Mouse (Mus musculus) heart, adult 2 months (tissue): ENCODE results near the gene Anapc11. TPM values are rescaled to one million over a fixed set of nuclear protein-coding genes. Genes with fewer than 3 reads are reported as not detected.
A peak's percentile ranks its signal among the peaks of the same experiment; 100 is the strongest.

ENCODE experiments used
- DNase-seq, 2 experiments: peaks; one replicate each; pipeline ENCODE4 v3.0.0; 2021
- H3K27ac ChIP-seq: fragments of 200-600 bp; 2 replicates; pipeline ENCODE4 v1.8.1; 2022
- H3K27me3 ChIP-seq: fragments of 200-500 bp; 2 replicates; pipeline ENCODE4 v1.6.1; 2012; ENCODE audit warnings: mild to moderate bottlenecking, low read length, inconsistent platforms, mixed read lengths; ENCODE audit not compliant: control insufficient read depth, insufficient read depth
- H3K36me3 ChIP-seq: fragments of 200-500 bp; 2 replicates; pipeline ENCODE4 v1.6.1; 2012; ENCODE audit warnings: low read length, inconsistent platforms; ENCODE audit not compliant: control insufficient read depth, insufficient read depth
- H3K4me1 ChIP-seq: fragments of 200-500 bp; 2 replicates; pipeline ENCODE4 v1.6.1; 2011; ENCODE audit warnings: low read length; ENCODE audit not compliant: control insufficient read depth, insufficient read depth
- H3K4me3 ChIP-seq: fragments of 200-600 bp; 2 replicates; pipeline ENCODE4 v1.8.1; 2022
- H3K79me2 ChIP-seq: fragments of 200-500 bp; replicated peaks from 2 replicates; pipeline ENCODE4 v1.6.1; 2012; ENCODE audit warnings: mild to moderate bottlenecking, inconsistent platforms, low read length, moderate library complexity, mixed read lengths; ENCODE audit not compliant: control insufficient read depth, insufficient read depth
- H3K9ac ChIP-seq: fragments of 200-500 bp; 2 replicates; pipeline ENCODE4 v1.6.1; 2012; ENCODE audit warnings: low read depth, mild to moderate bottlenecking, control low read depth, inconsistent platforms, low read length, mixed read lengths
- CTCF ChIP-seq: fragments of 200-600 bp; IDR thresholded peaks from 2 replicates; pipeline ENCODE4 v1.8.1; 2022; ENCODE audit warnings: antibody characterized with exemption, mild to moderate bottlenecking, moderate library complexity
- EP300 ChIP-seq: fragments of 200-500 bp; IDR thresholded peaks from 2 replicates; pipeline ENCODE4 v1.6.1; 2011; ENCODE audit warnings: low read depth, low read length, control low read depth; ENCODE audit not compliant: insufficient read depth
- POLR2A ChIP-seq: fragments of 200-500 bp; IDR thresholded peaks from 2 replicates; pipeline ENCODE4 v1.6.1; 2011; ENCODE audit warnings: mild to moderate bottlenecking, low read depth, low read length, control low read depth; ENCODE audit not compliant: insufficient read depth
- WGBS: fragments of 180-500 bp; shearing (Covaris S2); methylation state at CpG from one replicate; pipeline ENCODE4 v1.1.7; 2018; 5-methylcytosine and 5-hydroxymethylcytosine counted together
- intact Hi-C: fragments of 180-260 bp; cut with DNase I; formaldehyde crosslinking; loops from one replicate; pipeline ENCODE4 v1.15.1; 2025
- polyA plus RNA-seq: library from polyadenylated mRNA; depleted of rRNA; stranded (reverse); fragments of >200 nt; gene quantifications from 2 replicates; pipeline ENCODE4 v1.2.3, GENCODE M21; 2012
- total RNA-seq, 2 experiments: library from RNA; stranded (reverse); gene quantifications; 2 replicates each; pipeline ENCODE4 v1.2.3; 2021

Anapc11 gene
- total and polyA plus RNA-seq, 3 experiments = 79.9 to 105 (median 89.0) TPM

DNA sequence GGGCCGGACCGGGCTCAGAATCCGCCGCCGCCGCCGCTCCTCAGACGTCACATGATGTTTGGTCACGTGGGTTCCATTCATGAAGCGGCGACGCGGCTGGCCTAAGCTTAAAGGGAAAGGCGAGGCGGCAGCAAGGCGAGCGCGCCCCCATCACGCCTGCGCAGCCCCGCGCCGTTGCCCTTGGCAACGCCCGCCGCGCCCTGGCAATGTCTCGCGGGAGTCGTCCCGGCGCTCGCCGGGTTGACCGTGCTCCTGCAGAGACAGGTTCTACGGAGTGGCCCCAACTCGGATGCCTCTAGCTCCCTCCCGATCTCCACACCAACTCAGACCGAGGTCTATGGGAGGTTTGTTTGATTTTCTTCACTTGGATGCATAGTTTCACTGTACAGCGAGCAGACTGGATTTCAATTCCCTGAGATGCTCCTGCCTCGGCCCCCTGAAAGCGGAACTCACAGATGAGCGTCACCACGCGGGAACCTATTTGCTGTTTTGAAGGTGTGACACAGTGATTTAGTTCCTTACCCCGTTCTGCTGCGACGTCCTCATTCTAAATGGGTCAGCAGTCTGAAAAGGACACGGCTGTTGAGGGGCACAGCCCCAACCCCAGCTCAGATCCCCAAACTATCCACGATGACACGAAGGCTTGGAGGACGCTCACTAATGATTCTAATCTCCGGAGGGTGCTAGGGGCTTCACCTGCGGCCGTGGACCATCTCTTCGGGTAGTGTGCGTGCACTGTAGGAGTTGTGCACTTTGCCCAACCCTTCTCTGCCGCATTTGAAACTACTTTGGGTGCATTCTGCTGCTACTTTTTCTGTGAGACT lies 35.5 kb downstream of the Anapc11 start, which contains the start of gene Mafg:
Gene Mafg, minus strand, starts transcription at position 81 of the 824 bp plus-strand sequence.
- intact Hi-C loops = loop anchor here (5.0 kb wide), 1 partner anchor 39 kb away; the partner anchor contains the start of gene Aspscr1
- peak within 1 kb of the TSS; percentile 85 for H3K9ac ChIP-seq

DNA sequence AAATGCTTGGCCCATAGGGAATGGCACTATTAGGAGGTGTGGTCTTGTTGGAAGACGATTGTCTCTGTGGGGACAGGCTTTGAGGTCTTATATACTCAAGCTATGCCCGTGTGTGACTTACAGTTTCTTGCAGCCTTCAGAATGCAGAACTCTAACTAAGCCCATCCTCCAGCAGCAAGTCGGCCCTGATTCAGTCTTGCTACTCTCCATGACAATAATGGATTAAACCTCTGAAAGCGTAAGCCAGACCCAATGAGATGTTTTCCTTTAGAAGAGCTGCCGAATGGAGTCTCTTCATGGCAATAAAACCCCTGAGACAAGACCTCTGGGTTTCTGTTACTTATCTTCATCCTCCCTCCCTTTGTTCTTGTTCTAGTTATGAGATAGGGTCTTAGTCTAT lies 36.6 kb downstream of the Anapc11 start:
- H3K27me3 ChIP-seq = no peaks in the 10 kb centered on the region
- H3K4me3 ChIP-seq = no peak overlapping the region
- intact Hi-C loops = loop anchor here (5.0 kb wide), 1 partner anchor 37 kb away; the partner anchor contains the start of gene Aspscr1

More for the DNA sequence above, 35.5 kb downstream of the Anapc11 start, which contains the start of gene Mafg:
- 11% methylated on average over 58 of the region's 58 CpGs for WGBS
- Histone ChIP-seq H3K4me3 (peak within 1 kb of the TSS; percentile 89), H3K79me2 (0 out of 2 replicates have a peak, but pooled peaks cover 2% of the 10 kb centered on the region), H3K36me3 (no peaks in the 10 kb centered on the region), H3K4me1 (peaks cover 22% of the 10 kb centered on the region), H3K27ac (peak within 1 kb of the TSS; percentile 95), H3K27me3 (no peaks in the 10 kb centered on the region)
- DNase-seq = peak; percentile 93 to 95
- peak; percentile 42; the same call in 1 of the 2 replicates for TF ChIP-seq POLR2A
- no peak for TF ChIP-seq EP300

DNA sequence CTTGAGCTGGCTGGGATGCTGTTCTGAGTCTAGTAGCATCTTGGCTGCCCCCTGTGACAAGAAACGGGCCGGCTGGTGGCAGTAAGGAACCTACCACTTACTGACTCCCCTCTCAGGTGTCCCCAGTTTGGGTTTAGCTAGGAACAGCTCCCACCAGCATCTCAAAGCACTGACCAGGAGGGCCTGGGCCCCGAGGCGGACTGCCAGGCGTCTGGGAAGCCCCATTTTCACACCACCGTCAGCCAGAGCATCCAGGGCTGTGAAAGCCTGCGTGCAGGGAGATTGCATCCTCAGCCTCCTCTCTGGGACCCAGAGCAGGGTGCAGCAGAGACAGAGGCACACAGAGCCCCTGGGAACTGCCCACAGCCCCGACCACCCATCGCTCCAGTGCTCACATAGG lies 43.0 kb downstream of the Anapc11 start:
- WGBS = 74% methylated on average over 9 of the region's 9 CpGs

More for the DNA sequence above, 36.6 kb downstream of the Anapc11 start:
- no peak for DNase-seq
- 81% methylated on average over 5 of the region's 5 CpGs for WGBS
- Histone ChIP-seq H3K79me2 (no peaks in the 10 kb centered on the region), H3K9ac (no peak overlapping the region), H3K4me1 (peaks cover 18% of the 10 kb centered on the region), H3K27ac (no peak overlapping the region), H3K36me3 (no peaks in the 10 kb centered on the region)
- TF ChIP-seq CTCF (no peak), POLR2A (no peak), EP300 (no peak)

DNA sequence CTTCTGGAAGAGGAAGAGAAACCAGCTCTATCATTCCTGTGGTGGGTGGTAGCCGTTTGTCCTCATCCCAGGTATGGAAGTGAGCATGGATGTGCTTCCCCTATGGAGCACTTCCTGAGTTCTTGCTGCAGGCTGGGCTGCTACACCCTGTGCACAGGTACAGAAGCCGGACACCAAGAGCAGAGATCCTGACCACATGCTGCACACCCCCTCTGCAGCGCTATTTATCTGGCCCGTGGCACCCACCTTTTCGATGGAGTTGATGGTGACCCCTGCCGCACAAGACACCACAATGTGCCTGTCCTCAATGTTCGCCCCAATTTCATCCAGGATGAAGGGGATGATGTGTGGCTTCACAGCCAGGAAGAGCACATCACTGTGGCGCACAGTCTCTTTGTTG lies 43.6 kb downstream of the Anapc11 start:
- H3K79me2 ChIP-seq = no peaks in the 10 kb centered on the region
- DNase-seq = no peak
- no peaks in the 10 kb centered on the region for H3K27me3 ChIP-seq
- TF ChIP-seq CTCF = no peak
- no peak for TF ChIP-seq EP300
- no peak for TF ChIP-seq POLR2A
- no peaks in the 10 kb centered on the region for H3K36me3 ChIP-seq
- peaks cover 2% of the 10 kb centered on the region; the same call in 1 of the 2 replicates for H3K4me1 ChIP-seq
- H3K4me3 ChIP-seq = no peak overlapping the region
- H3K27ac ChIP-seq = no peak overlapping the region
- WGBS = 89% methylated on average over 8 of the region's 8 CpGs
- H3K9ac ChIP-seq = no peak overlapping the region
- intact Hi-C loops = no loop called here

More for the DNA sequence above, 43.0 kb downstream of the Anapc11 start:
- Histone ChIP-seq H3K79me2 (no peaks in the 10 kb centered on the region), H3K4me1 (peaks cover 2% of the 10 kb centered on the region; the same call in 1 of the 2 replicates), H3K9ac (no peak overlapping the region), H3K36me3 (no peaks in the 10 kb centered on the region), H3K4me3 (no peak overlapping the region), H3K27ac (no peak overlapping the region), H3K27me3 (no peaks in the 10 kb centered on the region)
- intact Hi-C loops = no loop called here
- DNase-seq = no peak
- no peak for TF ChIP-seq POLR2A
- TF ChIP-seq CTCF = no peak
- TF ChIP-seq EP300 = no peak

DNA sequence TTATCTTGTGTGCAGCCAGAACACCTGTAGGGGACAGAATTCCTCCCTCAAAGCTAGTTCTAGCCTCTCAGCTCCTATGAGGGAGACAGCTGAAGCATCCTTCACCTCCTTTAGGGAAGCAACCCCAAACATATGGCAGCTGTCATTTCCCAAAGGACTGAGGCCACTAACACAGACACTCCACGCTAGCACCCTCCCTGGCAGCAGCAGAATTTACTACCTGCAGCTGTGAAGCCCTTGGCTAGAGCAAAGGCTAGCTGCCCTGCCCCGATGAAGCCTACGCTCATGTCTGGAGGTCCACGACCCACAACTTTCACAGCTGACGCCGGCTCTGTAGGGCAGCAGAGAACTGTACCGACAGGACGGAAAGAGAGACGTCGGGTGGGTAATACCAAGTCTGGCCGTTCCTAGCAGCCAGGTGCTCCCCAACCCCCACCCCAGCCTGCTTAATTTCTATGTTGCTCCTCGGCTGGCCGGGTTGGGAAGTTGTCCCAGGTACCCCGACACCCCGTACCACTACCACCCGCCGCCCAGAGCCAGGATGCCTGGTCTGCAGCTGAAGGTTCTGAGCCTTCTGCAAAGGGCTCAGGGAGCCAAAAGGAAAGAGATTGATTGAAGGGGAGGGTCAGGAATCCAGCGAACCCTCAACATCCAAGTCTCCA lies 44.8 kb downstream of the Anapc11 start:
- Histone ChIP-seq H3K27ac (no peak overlapping the region), H3K9ac (peak overlapping the region; percentile 7), H3K79me2 (no peaks in the 10 kb centered on the region), H3K4me3 (peak overlapping the region; percentile 59), H3K36me3 (no peaks in the 10 kb centered on the region), H3K27me3 (no peaks in the 10 kb centered on the region), H3K4me1 (peaks cover 2% of the 10 kb centered on the region; the same call in 1 of the 2 replicates)
- WGBS = 1% methylated on average over 18 of the region's 18 CpGs
- intact Hi-C loops = no loop called here
- DNase-seq = no peak
- TF ChIP-seq EP300 (no peak), CTCF (no peak), POLR2A (no peak)

DNA sequence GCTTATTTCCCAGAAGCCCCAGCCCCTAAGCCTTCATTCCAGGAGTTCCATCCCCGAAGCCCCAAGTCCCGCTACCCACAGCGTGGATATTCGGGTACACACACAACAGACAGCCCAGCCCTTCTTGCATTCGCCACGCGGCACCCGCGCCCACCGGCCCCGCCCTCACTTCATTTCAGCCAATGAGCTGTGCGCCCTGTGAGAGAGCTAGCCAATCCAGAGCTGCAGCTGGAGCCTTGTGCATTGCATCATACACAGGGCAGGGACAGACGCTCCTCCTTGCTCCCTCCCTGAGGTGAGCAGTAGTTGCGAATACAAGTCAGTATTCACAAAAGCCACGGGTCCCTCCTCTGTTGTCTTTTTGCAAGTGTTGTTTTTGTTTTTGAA lies 45.4 kb downstream of the Anapc11 start, which contains the start of gene Pycr1:
Gene Pycr1, minus strand, starts transcription at position 169 of the 387 bp plus-strand sequence.
- under 1% methylated on average over 15 of the region's 15 CpGs for WGBS
- H3K9ac ChIP-seq = peak within 1 kb of the TSS; percentile 7
- peak; percentile 93 to 95 for DNase-seq
- no peak within 1 kb of the TSS for H3K27ac ChIP-seq
- H3K36me3 ChIP-seq = no peaks in the 10 kb centered on the region
- TF ChIP-seq EP300 (no peak), POLR2A (peak; percentile 56)
- no peaks in the 10 kb centered on the region for H3K27me3 ChIP-seq
- intact Hi-C loops = no loop called here
- H3K4me3 ChIP-seq = peak within 1 kb of the TSS; percentile 59
- H3K79me2 ChIP-seq = no peaks in the 10 kb centered on the region
- peaks cover 2% of the 10 kb centered on the region; the same call in 1 of the 2 replicates for H3K4me1 ChIP-seq
